15 mouse cellular contexts compared by ENCODE assay signal in genomic region chr7:132258216-132258615, GRCm38 (mm10). TPM values are rescaled to one million over a fixed set of nuclear protein-coding genes. Genes with fewer than 3 reads are reported as not detected.
DNase-seq lines count a peak whose midpoint lies in the region; ATAC-seq and TF ChIP-seq lines count a peak whose summit lies in the region.
"Had no signal": no experiment of that assay in that cellular context is flagged by ENCODE, and none has a peak within 500 bp of the region (broad histone marks: within the 10 kb centered on the region; RNA-seq: fewer than 3 reads in every experiment).

No protein-coding gene starts in this region.

- no peak overlapping the region for H3K4me3 ChIP-seq in hindbrain, postnatal 0 days (ENCODE audit: low read length)
- no peak overlapping the region for H3K4me3 ChIP-seq in hindbrain, embryonic 14.5 days (replicated peaks; ENCODE audit: low read length)
- H3K4me3 ChIP-seq in lung, embryonic 16.5 days (ENCODE audit: low read length): no peak overlapping the region
- H3K4me3 ChIP-seq in lung, adult 2 months (replicated peaks; ENCODE audit: extremely low read depth, low read depth, low read length): no peak overlapping the region
- H3K4me3 ChIP-seq in intestine, postnatal 0 days (ENCODE audit: low read depth, low read length): no peak overlapping the region
- H3K4me3 ChIP-seq in stomach, embryonic 16.5 days (replicated peaks; ENCODE audit: low read length): no peak overlapping the region
- H3K4me3 ChIP-seq: forebrain, embryonic 15.5 days; midbrain, embryonic 15.5 days; myocyte had no signal

- intact Hi-C loops in gastrocnemius, postnatal 36 days (cut with DNase I): no loop called here

- no peaks in the 10 kb centered on the region for H3K36me3 ChIP-seq in hindbrain, postnatal 0 days (ENCODE audit: insufficient read depth, low read length)
- no peaks in the 10 kb centered on the region; the same call in 1 of the 2 replicates for H3K36me3 ChIP-seq in hindbrain, embryonic 14.5 days (replicated peaks; ENCODE audit: control insufficient read depth, insufficient read depth)
- no peaks in the 10 kb centered on the region for H3K36me3 ChIP-seq in lung, embryonic 16.5 days (ENCODE audit: control insufficient read depth, insufficient read depth, low read length)
- no peaks in the 10 kb centered on the region; the same call in 1 of the 2 replicates for H3K36me3 ChIP-seq in intestine, postnatal 0 days (ENCODE audit: control insufficient read depth, insufficient read depth)
- H3K36me3 ChIP-seq in stomach, embryonic 16.5 days (ENCODE audit: control insufficient read depth, insufficient read depth, low read length): no peaks in the 10 kb centered on the region
- H3K36me3 ChIP-seq: forebrain, embryonic 15.5 days; midbrain, embryonic 15.5 days had no signal

- no peak for TF ChIP-seq CTCF in hindbrain, postnatal 0 days (IDR thresholded peaks at IDR 0.05; ENCODE audit: low read depth)
- no peak for TF ChIP-seq CTCF in lung, adult 2 months (IDR thresholded peaks at IDR 0.05; ENCODE audit: insufficient read depth, low read length)
- TF ChIP-seq CTCF in intestine, postnatal 0 days (IDR thresholded peaks at IDR 0.05; ENCODE audit: low read depth): no peak

- no peak for TF ChIP-seq POLR2A in lung, adult 2 months (IDR thresholded peaks at IDR 0.05; ENCODE audit: borderline replicate concordance, extremely low read depth, low read depth, low read length)

- no peaks in the 10 kb centered on the region for H3K9me3 ChIP-seq in hindbrain, postnatal 0 days (ENCODE audit: low read length)
- no peaks in the 10 kb centered on the region for H3K9me3 ChIP-seq in hindbrain, embryonic 14.5 days (ENCODE audit: control insufficient read depth, low read length)
- H3K9me3 ChIP-seq in lung, embryonic 16.5 days (ENCODE audit: control insufficient read depth, low read length): no peaks in the 10 kb centered on the region
- H3K9me3 ChIP-seq in intestine, postnatal 0 days (ENCODE audit: control insufficient read depth): no peaks in the 10 kb centered on the region
- H3K9me3 ChIP-seq in stomach, embryonic 16.5 days (replicated peaks; ENCODE audit: control insufficient read depth, low read length): no peaks in the 10 kb centered on the region
- H3K9me3 ChIP-seq: forebrain, embryonic 15.5 days; midbrain, embryonic 15.5 days had no signal

- no peak for ATAC-seq in hindbrain, postnatal 0 days
- ATAC-seq in hindbrain, embryonic 14.5 days (ENCODE audit: low FRiP score): no peak
- ATAC-seq in lung, embryonic 16.5 days (ENCODE audit: low read depth): no peak
- ATAC-seq in intestine, postnatal 0 days: no peak
- ATAC-seq in stomach, embryonic 16.5 days (ENCODE audit: insufficient read depth, low FRiP score): no peak
- ATAC-seq: forebrain, embryonic 15.5 days; midbrain, embryonic 15.5 days had no signal

- no peak for DNase-seq in hindbrain, postnatal 0 days (ENCODE audit: low spot score)
- no peak for DNase-seq in hindbrain, embryonic 14.5 days (ENCODE audit: low spot score)
- no peak for DNase-seq in lung, adult 2 months
- DNase-seq in gastrocnemius, postnatal 36 days: no peak
- DNase-seq: kidney, postnatal 25 days; left cerebral cortex, postnatal 4 days; liver; thymus, adult 2 months had no signal

- H3K9ac ChIP-seq in hindbrain, postnatal 0 days (replicated peaks; ENCODE audit: low read length): no peak overlapping the region
- H3K9ac ChIP-seq in hindbrain, embryonic 14.5 days: no peak overlapping the region
- no peak overlapping the region for H3K9ac ChIP-seq in lung, embryonic 16.5 days (ENCODE audit: low read length)
- H3K9ac ChIP-seq in intestine, postnatal 0 days (ENCODE audit: low read depth, low read length): no peak overlapping the region
- H3K9ac ChIP-seq in stomach, embryonic 16.5 days (ENCODE audit: low read length): no peak overlapping the region
- H3K9ac ChIP-seq: forebrain, embryonic 15.5 days; midbrain, embryonic 15.5 days had no signal

- H3K4me2 ChIP-seq in hindbrain, postnatal 0 days (ENCODE audit: low read depth, low read length): no peak overlapping the region
- no peak overlapping the region for H3K4me2 ChIP-seq in hindbrain, embryonic 14.5 days (replicated peaks)
- no peak overlapping the region for H3K4me2 ChIP-seq in lung, embryonic 16.5 days (ENCODE audit: low read depth, low read length)
- H3K4me2 ChIP-seq in intestine, postnatal 0 days (replicated peaks; ENCODE audit: low read depth): no peak overlapping the region
- H3K4me2 ChIP-seq in stomach, embryonic 16.5 days (ENCODE audit: low read depth, low read length): no peak overlapping the region
- H3K4me2 ChIP-seq: forebrain, embryonic 15.5 days; heart, embryonic 11.5 days; midbrain, embryonic 15.5 days had no signal

- no peaks in the 10 kb centered on the region for H3K27me3 ChIP-seq in hindbrain, postnatal 0 days (ENCODE audit: insufficient read depth, low read length)
- no peaks in the 10 kb centered on the region for H3K27me3 ChIP-seq in hindbrain, embryonic 14.5 days (ENCODE audit: control insufficient read depth, insufficient read depth, low read length)
- H3K27me3 ChIP-seq in lung, embryonic 16.5 days (ENCODE audit: control insufficient read depth, insufficient read depth, low read depth, low read length): no peaks in the 10 kb centered on the region
- no peaks in the 10 kb centered on the region for H3K27me3 ChIP-seq in intestine, postnatal 0 days (replicated peaks; ENCODE audit: control insufficient read depth, insufficient read depth, low read length)
- H3K27me3 ChIP-seq in stomach, embryonic 16.5 days (ENCODE audit: control insufficient read depth, insufficient read depth, low read length): no peaks in the 10 kb centered on the region
- H3K27me3 ChIP-seq: forebrain, embryonic 15.5 days; midbrain, embryonic 15.5 days had no signal

- H3K4me1 ChIP-seq in hindbrain, postnatal 0 days (ENCODE audit: insufficient read depth, low read length): no peaks in the 10 kb centered on the region; the same call in 1 of the 2 replicates
- peaks cover 31% of the 10 kb centered on the region for H3K4me1 ChIP-seq in hindbrain, embryonic 14.5 days (replicated peaks; ENCODE audit: control insufficient read depth, insufficient read depth, low read length)
- H3K4me1 ChIP-seq in lung, embryonic 16.5 days (replicated peaks; ENCODE audit: control insufficient read depth, insufficient read depth, low read length): peaks cover 26% of the 10 kb centered on the region
- peaks cover 5% of the 10 kb centered on the region; the same call in 1 of the 2 replicates for H3K4me1 ChIP-seq in lung, adult 2 months (ENCODE audit: control insufficient read depth, insufficient read depth, low read length)
- H3K4me1 ChIP-seq in intestine, postnatal 0 days (replicated peaks; ENCODE audit: control insufficient read depth, insufficient read depth, low read length): no peaks in the 10 kb centered on the region
- H3K4me1 ChIP-seq in stomach, embryonic 16.5 days (ENCODE audit: control insufficient read depth, insufficient read depth, low read length): peaks cover 26% of the 10 kb centered on the region

- peak overlapping the region; percentile 37; the same call in 1 of the 2 replicates for H3K27ac ChIP-seq in hindbrain, postnatal 0 days
- no peak overlapping the region for H3K27ac ChIP-seq in hindbrain, embryonic 14.5 days
- peak overlapping the region; percentile 86 for H3K27ac ChIP-seq in lung, embryonic 16.5 days (ENCODE audit: low read length)
- peak overlapping the region; percentile 54; the same call in 1 of the 2 replicates for H3K27ac ChIP-seq in intestine, postnatal 0 days (ENCODE audit: low read depth, low read length)
- peak overlapping the region; percentile 72 for H3K27ac ChIP-seq in stomach, embryonic 16.5 days (ENCODE audit: low read length)
- H3K27ac ChIP-seq: forebrain, embryonic 15.5 days; midbrain, embryonic 15.5 days had no signal

- WGBS in hindbrain, postnatal 0 days: 59% methylated on average over 5 of the region's 5 CpGs
- WGBS in hindbrain, embryonic 14.5 days: 55% methylated on average over 5 of the region's 5 CpGs
- 61% methylated on average over 5 of the region's 5 CpGs for WGBS in lung, embryonic 16.5 days
- WGBS in lung, adult 2 months: 81% methylated on average over 5 of the region's 5 CpGs
- 74% methylated on average over 5 of the region's 5 CpGs for WGBS in intestine, postnatal 0 days
- 55% methylated on average over 5 of the region's 5 CpGs for WGBS in stomach, embryonic 16.5 days

RNA-seq across cellular contexts. Expression of gene Chst15, which starts 58.8 kb away (rescaled TPM):
- 32.6 and 34.1 TPM in 2 replicates for total RNA-seq in hindbrain, postnatal 0 days (2014; rRNA removed)
- 16.2 and 16.7 TPM in 2 replicates for polyA plus RNA-seq in hindbrain, postnatal 0 days (2015; fragmentation: Nextera tagmentation; extraction: Ambion mirVana)
- polyA plus RNA-seq in hindbrain, embryonic 14.5 days (2014; fragmentation: Nextera tagmentation; extraction: Ambion mirVana): 16.3 and 17.1 TPM in 2 replicates
- polyA plus RNA-seq in lung, embryonic 16.5 days (2015; fragmentation: Nextera tagmentation; extraction: Ambion mirVana): 22.3 and 24.8 TPM in 2 replicates
- 14.1 and 14.7 TPM in 2 replicates for polyA plus RNA-seq in lung, adult 2 months (2012; rRNA removed)
- polyA plus RNA-seq in intestine, postnatal 0 days (2015; fragmentation: Nextera tagmentation; extraction: Ambion mirVana): 7.9 and 8.7 TPM in 2 replicates
- polyA plus RNA-seq in stomach, embryonic 16.5 days (2015; fragmentation: Nextera tagmentation; extraction: Ambion mirVana): 24.6 and 25.5 TPM in 2 replicates
- total RNA-seq in gastrocnemius, postnatal 36 days (2021): 1 to 10 TPM; 2.3 to 2.6 TPM
